Mouse (Mus musculus): ENCODE data around the gene Prune1. TPM values are rescaled to one million over a fixed set of nuclear protein-coding genes. Genes with fewer than 3 reads are reported as not detected.
A peak's percentile ranks its signal among the peaks of the same experiment; 100 is the strongest.

The Prune1 gene
- polyA plus RNA-seq, 1 experiment from 2014 or later: 24.7 TPM

DNA sequence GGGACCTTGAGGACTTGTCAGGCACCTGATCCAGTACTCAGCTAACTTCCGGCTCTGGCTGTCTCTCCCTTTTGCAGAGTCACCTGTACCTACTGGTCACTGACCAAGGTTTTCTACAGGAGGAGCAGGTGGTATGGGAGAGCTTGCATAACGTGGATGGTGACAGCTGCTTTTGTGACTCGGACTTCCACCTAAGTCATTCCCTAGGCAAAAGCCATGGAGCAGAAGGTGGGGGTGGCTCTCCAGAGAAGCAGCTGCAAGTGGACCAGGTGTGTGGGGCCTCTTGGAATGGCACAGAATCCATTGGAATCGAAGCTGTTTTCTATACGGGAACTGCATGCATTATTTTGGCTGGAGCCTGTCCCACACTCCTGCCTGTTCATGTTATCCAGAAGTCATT, 12.8 kb upstream of the Prune1 start:
- ATAC-seq (replicated peaks; ENCODE audit: insufficient number of reproducible peaks, low FRiP score, low TSS enrichment): no peak
- Histone ChIP-seq H3K4me3 (ENCODE audit: low read depth, low read length) (no peak overlapping the region), H3K36me3 (ENCODE audit: control insufficient read depth, insufficient read depth, low read length) (peaks cover 9% of the 10 kb centered on the region), H3K27me3 (ENCODE audit: control insufficient read depth, insufficient read depth, low read length) (no peaks in the 10 kb centered on the region), H3K9ac (ENCODE audit: low read depth, low read length) (no peak overlapping the region), H3K4me2 (no peak overlapping the region), H3K9me3 (replicated peaks; ENCODE audit: control insufficient read depth, low read length) (no peaks in the 10 kb centered on the region), H3K4me1 (ENCODE audit: control insufficient read depth, insufficient read depth, low read length) (no peaks in the 10 kb centered on the region), H3K27ac (ENCODE audit: low read depth, low read length) (no peak overlapping the region)
- WGBS (ENCODE audit: insufficient replicate concordance): 78% methylated on average over 5 of the region's 5 CpGs

DNA sequence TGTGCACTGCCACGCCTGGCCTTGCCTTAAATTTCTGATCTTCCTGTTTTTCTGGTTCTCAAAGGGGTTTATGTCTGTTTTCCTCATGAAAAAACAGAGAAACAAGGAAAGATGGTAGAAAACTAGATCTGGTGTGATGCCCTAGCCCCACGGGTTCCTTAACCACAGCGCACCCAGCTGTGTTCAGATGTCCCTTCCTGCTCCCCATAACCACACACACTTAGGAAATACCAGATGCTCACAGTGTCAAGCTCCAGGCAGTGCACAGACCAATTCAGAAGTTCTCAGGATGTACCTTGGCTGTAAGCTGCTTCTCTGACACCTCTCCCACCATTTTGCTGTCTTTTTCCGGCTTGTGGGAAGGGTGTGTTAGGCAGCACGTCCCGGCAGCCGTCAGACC, 12.4 kb upstream of the Prune1 start:
- Histone ChIP-seq H3K4me3 (ENCODE audit: low read depth, low read length) (no peak overlapping the region), H3K27me3 (ENCODE audit: control insufficient read depth, insufficient read depth, low read length) (no peaks in the 10 kb centered on the region), H3K27ac (ENCODE audit: low read depth, low read length) (no peak overlapping the region), H3K9me3 (replicated peaks; ENCODE audit: control insufficient read depth, low read length) (no peaks in the 10 kb centered on the region), H3K36me3 (ENCODE audit: control insufficient read depth, insufficient read depth, low read length) (peaks cover 10% of the 10 kb centered on the region), H3K9ac (ENCODE audit: low read depth, low read length) (no peak overlapping the region), H3K4me1 (ENCODE audit: control insufficient read depth, insufficient read depth, low read length) (no peaks in the 10 kb centered on the region), H3K4me2 (no peak overlapping the region)
- no peak for ATAC-seq (replicated peaks; ENCODE audit: insufficient number of reproducible peaks, low FRiP score, low TSS enrichment)
- WGBS (ENCODE audit: insufficient replicate concordance): 83% methylated on average over 7 of the region's 7 CpGs

- H3K4me3 ChIP-seq (ENCODE audit: low read depth, low read length): no peak overlapping the region
- no peaks in the 10 kb centered on the region for H3K9me3 ChIP-seq (replicated peaks; ENCODE audit: control insufficient read depth, low read length)
- H3K27me3 ChIP-seq (ENCODE audit: control insufficient read depth, insufficient read depth, low read length): no peaks in the 10 kb centered on the region
- no peak for ATAC-seq (replicated peaks; ENCODE audit: insufficient number of reproducible peaks, low FRiP score, low TSS enrichment)
- 74% methylated on average over 11 of the region's 11 CpGs for WGBS (ENCODE audit: insufficient replicate concordance)
- no peaks in the 10 kb centered on the region for H3K4me1 ChIP-seq (ENCODE audit: control insufficient read depth, insufficient read depth, low read length)
- peaks cover 12% of the 10 kb centered on the region for H3K36me3 ChIP-seq (ENCODE audit: control insufficient read depth, insufficient read depth, low read length)
- H3K27ac ChIP-seq (ENCODE audit: low read depth, low read length): no peak overlapping the region
- H3K9ac ChIP-seq (ENCODE audit: low read depth, low read length): no peak overlapping the region
- H3K4me2 ChIP-seq: no peak overlapping the region
Measured at GRCm38 (mm10) chr3:95293537-95293936, 11.7 kb upstream of the Prune1 start.

DNA sequence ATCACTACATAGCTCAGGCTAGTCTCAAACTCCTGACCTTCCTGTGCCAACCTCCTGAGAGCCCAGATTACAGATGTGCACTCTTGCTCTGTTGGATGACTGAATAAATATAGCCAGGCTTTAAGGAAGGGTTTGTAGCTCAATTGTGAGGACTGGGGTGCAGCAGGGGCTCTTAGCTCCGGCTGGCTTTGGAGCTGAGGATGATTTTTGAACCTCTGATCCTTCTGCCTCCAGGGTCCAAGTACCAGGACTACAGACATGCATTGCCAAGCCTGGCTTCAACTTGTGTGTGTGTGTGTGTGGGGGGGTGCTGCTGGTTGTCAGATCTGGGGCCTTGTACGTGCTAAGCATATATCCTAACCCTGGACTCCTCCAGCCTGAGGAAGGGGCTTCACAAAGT, 11.0 kb upstream of the Prune1 start:
- Histone ChIP-seq H3K36me3 (ENCODE audit: control insufficient read depth, insufficient read depth, low read length) (peaks cover 17% of the 10 kb centered on the region), H3K27me3 (ENCODE audit: control insufficient read depth, insufficient read depth, low read length) (no peaks in the 10 kb centered on the region), H3K4me1 (ENCODE audit: control insufficient read depth, insufficient read depth, low read length) (no peaks in the 10 kb centered on the region), H3K4me2 (no peak overlapping the region), H3K9ac (ENCODE audit: low read depth, low read length) (no peak overlapping the region), H3K4me3 (ENCODE audit: low read depth, low read length) (no peak overlapping the region), H3K9me3 (replicated peaks; ENCODE audit: control insufficient read depth, low read length) (no peaks in the 10 kb centered on the region), H3K27ac (ENCODE audit: low read depth, low read length) (0 out of 2 replicates have a peak overlapping the region, but pooled peaks have one; percentile 35)
- 87% methylated on average over 2 of the region's 2 CpGs for whole genome bisulfite sequencing (ENCODE audit: insufficient replicate concordance)
- no peak for ATAC-seq (replicated peaks; ENCODE audit: insufficient number of reproducible peaks, low FRiP score, low TSS enrichment)

GRCm38 (mm10) chr3:95291041-95291440, 9.2 kb upstream of the Prune1 start:
- H3K4me2 ChIP-seq: no peak overlapping the region
- no peak overlapping the region for H3K4me3 ChIP-seq (ENCODE audit: low read depth, low read length)
- no peak overlapping the region for H3K9ac ChIP-seq (ENCODE audit: low read depth, low read length)
- no peaks in the 10 kb centered on the region for H3K4me1 ChIP-seq (ENCODE audit: control insufficient read depth, insufficient read depth, low read length)
- no peak overlapping the region for H3K27ac ChIP-seq (ENCODE audit: low read depth, low read length)
- no peaks in the 10 kb centered on the region for H3K27me3 ChIP-seq (ENCODE audit: control insufficient read depth, insufficient read depth, low read length)
- no peaks in the 10 kb centered on the region for H3K9me3 ChIP-seq (replicated peaks; ENCODE audit: control insufficient read depth, low read length)
- ATAC-seq (replicated peaks; ENCODE audit: insufficient number of reproducible peaks, low FRiP score, low TSS enrichment): no peak
- peaks cover 20% of the 10 kb centered on the region for H3K36me3 ChIP-seq (ENCODE audit: control insufficient read depth, insufficient read depth, low read length)
- 78% methylated on average over 4 of the region's 4 CpGs for WGBS (ENCODE audit: insufficient replicate concordance)

- no peak overlapping the region for H3K4me3 ChIP-seq (ENCODE audit: low read depth, low read length)
- ATAC-seq (replicated peaks; ENCODE audit: insufficient number of reproducible peaks, low FRiP score, low TSS enrichment): no peak
- H3K27me3 ChIP-seq (ENCODE audit: control insufficient read depth, insufficient read depth, low read length): no peaks in the 10 kb centered on the region
- H3K9ac ChIP-seq (ENCODE audit: low read depth, low read length): no peak overlapping the region
- 70% methylated on average over 6 of the region's 6 CpGs for WGBS (ENCODE audit: insufficient replicate concordance)
- H3K9me3 ChIP-seq (replicated peaks; ENCODE audit: control insufficient read depth, low read length): no peaks in the 10 kb centered on the region
- no peak overlapping the region for H3K4me2 ChIP-seq
- peaks cover 16% of the 10 kb centered on the region for H3K36me3 ChIP-seq (ENCODE audit: control insufficient read depth, insufficient read depth, low read length)
- no peak overlapping the region for H3K27ac ChIP-seq (ENCODE audit: low read depth, low read length)
- no peaks in the 10 kb centered on the region for H3K4me1 ChIP-seq (ENCODE audit: control insufficient read depth, insufficient read depth, low read length)
Measured at GRCm38 (mm10) chr3:95290156-95290555, 8.3 kb upstream of the Prune1 start.

DNA sequence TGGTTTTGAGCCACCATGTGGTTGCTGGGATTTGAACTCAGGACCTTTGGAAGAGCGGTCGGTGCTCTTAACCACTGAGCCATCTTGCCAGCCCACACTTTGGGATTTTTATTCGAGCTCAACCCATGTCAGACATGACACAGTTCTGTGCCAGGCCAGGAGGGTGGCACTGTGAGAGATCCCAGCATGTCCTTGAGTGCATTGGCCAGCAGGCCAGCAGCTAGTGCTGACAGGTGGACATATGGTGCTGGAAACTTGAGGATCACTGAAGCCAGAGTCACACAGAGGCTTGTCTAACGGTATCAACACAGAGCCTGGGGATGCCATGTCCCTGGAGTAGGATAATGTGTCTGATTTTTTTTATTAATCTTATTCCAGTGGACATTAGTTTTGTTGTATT, 7.5 kb upstream of the Prune1 start:
- Histone ChIP-seq H3K27ac (ENCODE audit: low read depth, low read length) (no peak overlapping the region), H3K9me3 (replicated peaks; ENCODE audit: control insufficient read depth, low read length) (no peaks in the 10 kb centered on the region), H3K4me3 (ENCODE audit: low read depth, low read length) (no peak overlapping the region), H3K27me3 (ENCODE audit: control insufficient read depth, insufficient read depth, low read length) (no peaks in the 10 kb centered on the region), H3K4me2 (no peak overlapping the region), H3K36me3 (ENCODE audit: control insufficient read depth, insufficient read depth, low read length) (peaks cover 16% of the 10 kb centered on the region), H3K9ac (ENCODE audit: low read depth, low read length) (no peak overlapping the region), H3K4me1 (ENCODE audit: control insufficient read depth, insufficient read depth, low read length) (peaks cover under 1% of the 10 kb centered on the region; the same call in 1 of the 2 replicates)
- WGBS (ENCODE audit: insufficient replicate concordance): 91% methylated on average over 4 of the region's 4 CpGs
- no peak for ATAC-seq (replicated peaks; ENCODE audit: insufficient number of reproducible peaks, low FRiP score, low TSS enrichment)

DNA sequence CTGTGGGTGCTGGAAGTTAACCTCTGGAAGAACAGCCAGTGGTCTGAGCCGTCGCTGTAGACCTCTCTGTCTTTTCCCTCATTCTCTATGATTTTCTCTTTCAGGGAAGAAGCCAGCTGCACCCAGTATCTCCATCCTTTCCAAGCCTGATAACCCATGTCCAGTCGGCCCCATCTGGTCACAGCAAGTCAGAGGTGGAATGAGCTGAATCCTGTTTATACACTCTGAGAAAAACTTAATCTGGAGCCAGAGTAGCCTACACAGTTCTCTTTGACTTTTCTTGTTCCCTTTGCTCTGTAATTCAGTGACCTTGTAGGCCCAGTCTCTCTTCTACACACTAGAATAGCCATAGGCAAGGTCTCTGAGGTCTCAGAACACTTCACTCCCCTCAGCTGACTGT, 5.7 kb upstream of the Prune1 start:
- H3K27ac ChIP-seq (ENCODE audit: low read depth, low read length): no peak overlapping the region
- H3K9ac ChIP-seq (ENCODE audit: low read depth, low read length): no peak overlapping the region
- H3K4me1 ChIP-seq (ENCODE audit: control insufficient read depth, insufficient read depth, low read length): peaks cover 6% of the 10 kb centered on the region
- peaks cover 16% of the 10 kb centered on the region for H3K36me3 ChIP-seq (ENCODE audit: control insufficient read depth, insufficient read depth, low read length)
- ATAC-seq (replicated peaks; ENCODE audit: insufficient number of reproducible peaks, low FRiP score, low TSS enrichment): no peak
- WGBS (ENCODE audit: insufficient replicate concordance): 88% methylated on average over 3 of the region's 3 CpGs
- H3K4me3 ChIP-seq (ENCODE audit: low read depth, low read length): no peak overlapping the region
- H3K27me3 ChIP-seq (ENCODE audit: control insufficient read depth, insufficient read depth, low read length): no peaks in the 10 kb centered on the region
- no peaks in the 10 kb centered on the region for H3K9me3 ChIP-seq (replicated peaks; ENCODE audit: control insufficient read depth, low read length)
- H3K4me2 ChIP-seq: no peak overlapping the region

GRCm38 (mm10) chr3:95286510-95286909, 4.6 kb upstream of the Prune1 start:
- no peak overlapping the region for H3K4me2 ChIP-seq
- H3K9me3 ChIP-seq (replicated peaks; ENCODE audit: control insufficient read depth, low read length): no peaks in the 10 kb centered on the region
- H3K27me3 ChIP-seq (ENCODE audit: control insufficient read depth, insufficient read depth, low read length): no peaks in the 10 kb centered on the region
- H3K9ac ChIP-seq (ENCODE audit: low read depth, low read length): no peak overlapping the region
- H3K4me1 ChIP-seq (ENCODE audit: control insufficient read depth, insufficient read depth, low read length): peaks cover 6% of the 10 kb centered on the region
- H3K27ac ChIP-seq (ENCODE audit: low read depth, low read length): no peak overlapping the region
- no peak for ATAC-seq (replicated peaks; ENCODE audit: insufficient number of reproducible peaks, low FRiP score, low TSS enrichment)
- H3K36me3 ChIP-seq (ENCODE audit: control insufficient read depth, insufficient read depth, low read length): peaks cover 12% of the 10 kb centered on the region
- no peak overlapping the region for H3K4me3 ChIP-seq (ENCODE audit: low read depth, low read length)
- WGBS (ENCODE audit: insufficient replicate concordance): 72% methylated on average over 7 of the region's 7 CpGs

Measured in heart, embryonic 11.5 days (tissue).